ENCODE assay signal across 9 mouse cellular contexts in genomic region chr8:121085011-121085410, GRCm38 (mm10). TPM values are rescaled to one million over a fixed set of nuclear protein-coding genes. Genes with fewer than 3 reads are reported as not detected.
DNase-seq lines count a peak whose midpoint lies in the region; ATAC-seq lines count a peak whose summit lies in the region.
"Had no signal": no experiment of that assay in that cellular context is flagged by ENCODE, and none has a peak within 500 bp of the region (broad histone marks: within the 10 kb centered on the region; RNA-seq: fewer than 3 reads in every experiment).

No protein-coding gene starts in this region.

- no peak for DNase-seq in heart, adult 18-20 months
- DNase-seq in thymus, postnatal 14 days: no peak
- DNase-seq in thymus, postnatal 4 days: no peak
- no peak for DNase-seq in left cerebral cortex, postnatal 36 days (ENCODE audit: low spot score in 2 of 2)

- H3K9me3 ChIP-seq in heart, embryonic 12.5 days (replicated peaks): no peaks in the 10 kb centered on the region
- H3K9me3 ChIP-seq in hindbrain, embryonic 16.5 days (ENCODE audit: control insufficient read depth, low read length): no peaks in the 10 kb centered on the region
- no peaks in the 10 kb centered on the region for H3K9me3 ChIP-seq in midbrain, embryonic 12.5 days

- no peak overlapping the region for H3K9ac ChIP-seq in heart, embryonic 12.5 days
- H3K9ac ChIP-seq in hindbrain, embryonic 16.5 days (ENCODE audit: low read depth, low read length): no peak overlapping the region
- no peak overlapping the region for H3K9ac ChIP-seq in midbrain, embryonic 12.5 days (replicated peaks)

- 3% methylated on average over 30 of the region's 30 CpGs for WGBS in heart, embryonic 12.5 days
- 3% methylated on average over 29 of the region's 30 CpGs for WGBS in hindbrain, embryonic 16.5 days
- WGBS in midbrain, embryonic 12.5 days: 2% methylated on average over 27 of the region's 30 CpGs

- intact Hi-C loops in left cerebral cortex, postnatal 36 days (cut with DNase I): no loop called here

- peak overlapping the region; percentile 96 for H3K4me2 ChIP-seq in heart, embryonic 12.5 days
- H3K4me2 ChIP-seq in hindbrain, embryonic 16.5 days (ENCODE audit: low read length): peak overlapping the region; percentile 72
- peak overlapping the region; percentile 69 for H3K4me2 ChIP-seq in midbrain, embryonic 12.5 days (replicated peaks)

- H3K4me1 ChIP-seq in heart, embryonic 12.5 days (replicated peaks): peaks cover 25% of the 10 kb centered on the region
- no peaks in the 10 kb centered on the region for H3K4me1 ChIP-seq in brown adipose tissue, adult 24 weeks (ENCODE audit: control insufficient read depth, insufficient read depth, insufficient read length, low read length)
- H3K4me1 ChIP-seq in hindbrain, embryonic 16.5 days (ENCODE audit: control insufficient read depth, insufficient read depth, low read depth, low read length): peaks cover 22% of the 10 kb centered on the region
- H3K4me1 ChIP-seq in midbrain, embryonic 12.5 days: peaks cover 28% of the 10 kb centered on the region

- H3K27me3 ChIP-seq in heart, embryonic 12.5 days (replicated peaks): peaks cover 97% of the 10 kb centered on the region
- peaks cover 91% of the 10 kb centered on the region for H3K27me3 ChIP-seq in hindbrain, embryonic 16.5 days (replicated peaks; ENCODE audit: control insufficient read depth, insufficient read depth, low read length)
- peaks cover 99% of the 10 kb centered on the region for H3K27me3 ChIP-seq in midbrain, embryonic 12.5 days

- H3K36me3 ChIP-seq in heart, embryonic 12.5 days: no peaks in the 10 kb centered on the region
- H3K36me3 ChIP-seq in hindbrain, embryonic 16.5 days (ENCODE audit: control insufficient read depth, insufficient read depth, low read length): no peaks in the 10 kb centered on the region
- no peaks in the 10 kb centered on the region for H3K36me3 ChIP-seq in midbrain, embryonic 12.5 days

- H3K4me3 ChIP-seq in heart, embryonic 12.5 days: peak overlapping the region; percentile 62
- peak overlapping the region; percentile 40 for H3K4me3 ChIP-seq in brown adipose tissue, adult 24 weeks (ENCODE audit: insufficient read depth, low read depth, low read length)
- H3K4me3 ChIP-seq in hindbrain, embryonic 16.5 days (ENCODE audit: low read length): peak overlapping the region; percentile 38
- H3K4me3 ChIP-seq in midbrain, embryonic 12.5 days: peak overlapping the region; percentile 46

- no peak overlapping the region for H3K27ac ChIP-seq in heart, embryonic 12.5 days (ENCODE audit: poor library complexity, severe bottlenecking)
- H3K27ac ChIP-seq in brown adipose tissue, adult 24 weeks (replicated peaks; ENCODE audit: low read depth, low read length): no peak overlapping the region
- no peak overlapping the region for H3K27ac ChIP-seq in hindbrain, embryonic 16.5 days (ENCODE audit: low read depth, low read length)
- H3K27ac ChIP-seq in midbrain, embryonic 12.5 days (replicated peaks): no peak overlapping the region

- no peak for ATAC-seq in heart, embryonic 12.5 days (ENCODE audit: insufficient number of reproducible peaks, low FRiP score)
- no peak for ATAC-seq in hindbrain, embryonic 16.5 days
- ATAC-seq in midbrain, embryonic 12.5 days (ENCODE audit: low FRiP score, low read depth): no peak

RNA-seq across cellular contexts. Expression of gene Foxf1, which starts 0.8 kb away (rescaled TPM):
- 0.68 and 3.7 TPM in 2 replicates for polyA plus RNA-seq in heart, embryonic 12.5 days (2016; fragmentation: Nextera tagmentation; extraction: Ambion mirVana)
- under 1 TPM; 0.15 to 0.31 TPM for total RNA-seq in heart, adult 18-20 months (2021)
- not detected in 2 replicates for polyA plus RNA-seq in brown adipose tissue, adult 24 weeks (2012; ENCODE audit: insufficient read depth, insufficient read length, missing spikeins)
- 1.1 and 1.3 TPM in 2 replicates for polyA plus RNA-seq in hindbrain, embryonic 16.5 days (2015; fragmentation: Nextera tagmentation; extraction: Ambion mirVana)
- polyA plus RNA-seq in midbrain, embryonic 12.5 days (2016; fragmentation: Nextera tagmentation; extraction: Ambion mirVana): 0.24 and 0.33 TPM in 2 replicates
- total RNA-seq in left cerebral cortex, postnatal 36 days (2021): under 1 TPM; 0.70 to 0.94 TPM

RNA-seq across cellular contexts. Expression of gene Mthfsd, which starts 23.2 kb away (rescaled TPM):
- 45.2 and 45.8 TPM in 2 replicates for polyA plus RNA-seq in heart, embryonic 12.5 days (2016; fragmentation: Nextera tagmentation; extraction: Ambion mirVana)
- 10 to 100 TPM; 12.7 to 13.0 TPM for total RNA-seq in heart, adult 18-20 months (2021)
- polyA plus RNA-seq in brown adipose tissue, adult 24 weeks (2012; ENCODE audit: insufficient read depth, insufficient read length, missing spikeins): 25.1 and 32.1 TPM in 2 replicates
- polyA plus RNA-seq in hindbrain, embryonic 16.5 days (2015; fragmentation: Nextera tagmentation; extraction: Ambion mirVana): 45.2 and 46.3 TPM in 2 replicates
- 59.6 and 61.4 TPM in 2 replicates for polyA plus RNA-seq in midbrain, embryonic 12.5 days (2016; fragmentation: Nextera tagmentation; extraction: Ambion mirVana)
- 10 to 100 TPM; 39.1 to 41.1 TPM for total RNA-seq in left cerebral cortex, postnatal 36 days (2021)

RNA-seq across cellular contexts. Expression of gene Foxc2, which starts 31.0 kb away (rescaled TPM):
- polyA plus RNA-seq in heart, embryonic 12.5 days (2016; fragmentation: Nextera tagmentation; extraction: Ambion mirVana): 20.7 and 20.8 TPM in 2 replicates
- total RNA-seq in heart, adult 18-20 months (2021): 1 to 10 TPM; 1.7 to 1.9 TPM
- polyA plus RNA-seq in brown adipose tissue, adult 24 weeks (2012; ENCODE audit: insufficient read depth, insufficient read length, missing spikeins): 0.36 TPM in 1 of 2 replicates, not detected in the other
- 1.9 and 2.8 TPM in 2 replicates for polyA plus RNA-seq in hindbrain, embryonic 16.5 days (2015; fragmentation: Nextera tagmentation; extraction: Ambion mirVana)
- polyA plus RNA-seq in midbrain, embryonic 12.5 days (2016; fragmentation: Nextera tagmentation; extraction: Ambion mirVana): 6.8 and 17.4 TPM in 2 replicates
- total RNA-seq in left cerebral cortex, postnatal 36 days (2021): 1 to 10 TPM; 1.2 to 3.1 TPM

RNA-seq across cellular contexts. Expression of gene Foxl1, which starts 42.7 kb away (rescaled TPM):
- 0.78 and 1.2 TPM in 2 replicates for polyA plus RNA-seq in heart, embryonic 12.5 days (2016; fragmentation: Nextera tagmentation; extraction: Ambion mirVana)
- total RNA-seq in heart, adult 18-20 months (2021): under 1 TPM; 0.10 to 0.18 TPM
- not detected in 2 replicates for polyA plus RNA-seq in brown adipose tissue, adult 24 weeks (2012; ENCODE audit: insufficient read depth, insufficient read length, missing spikeins)
- 0.09 and 0.16 TPM in 2 replicates for polyA plus RNA-seq in hindbrain, embryonic 16.5 days (2015; fragmentation: Nextera tagmentation; extraction: Ambion mirVana)
- 0.46 and 1.3 TPM in 2 replicates for polyA plus RNA-seq in midbrain, embryonic 12.5 days (2016; fragmentation: Nextera tagmentation; extraction: Ambion mirVana)
- total RNA-seq in left cerebral cortex, postnatal 36 days (2021): under 1 TPM in 1 of 2 experiments, not detected in 1; 0.29 TPM
- total RNA-seq: gastrocnemius, adult 18-20 months had no signal
